Mouse (Mus musculus): ENCODE data around the gene Gng12. TPM values are rescaled to one million over a fixed set of nuclear protein-coding genes. Genes with fewer than 3 reads are reported as not detected.
"Not testable (repeated sequence)": the region's sequence is repeated elsewhere in the genome, so short reads cannot be mapped to it uniquely, and the experiment has no call there.

Gene Gng12
- total and polyA plus RNA-seq, 2 experiments from 2014 or later = 20.1 to 41.0 TPM

- H3K27ac ChIP-seq (ENCODE audit: low read depth) = no peak overlapping the region
- H3K9me3 ChIP-seq (replicated peaks; ENCODE audit: control insufficient read depth, low read length) = no peaks in the 10 kb centered on the region
- no peak overlapping the region for H3K4me3 ChIP-seq (ENCODE audit: low read depth, low read length)
- 21% methylated on average over 2 of the region's 2 CpGs for WGBS
- H3K9ac ChIP-seq (replicated peaks; ENCODE audit: low read depth, low read length) = no peak overlapping the region
- peak; percentile 79 for ATAC-seq (ENCODE audit: insufficient read depth, low read depth)
- H3K27me3 ChIP-seq (ENCODE audit: control insufficient read depth, insufficient read depth, low read length) = no peaks in the 10 kb centered on the region
- peaks cover 7% of the 10 kb centered on the region for H3K36me3 ChIP-seq (replicated peaks; ENCODE audit: control insufficient read depth, insufficient read depth, low read length)
- peaks cover 28% of the 10 kb centered on the region for H3K4me1 ChIP-seq (ENCODE audit: control insufficient read depth, insufficient read depth)
- TF ChIP-seq EP300 (IDR thresholded peaks at IDR 0.05; ENCODE audit: low read depth) = no peak
- TF ChIP-seq CTCF (IDR thresholded peaks at IDR 0.05; ENCODE audit: low read depth) = peak; percentile 82
- DNase-seq (ENCODE audit: low spot score) = peak; percentile 81
- H3K4me2 ChIP-seq (ENCODE audit: low read depth, low read length) = no peak overlapping the region
Measured at GRCm38 (mm10) chr6:66962582-66963043, 66.4 kb downstream of the Gng12 start.

DNA sequence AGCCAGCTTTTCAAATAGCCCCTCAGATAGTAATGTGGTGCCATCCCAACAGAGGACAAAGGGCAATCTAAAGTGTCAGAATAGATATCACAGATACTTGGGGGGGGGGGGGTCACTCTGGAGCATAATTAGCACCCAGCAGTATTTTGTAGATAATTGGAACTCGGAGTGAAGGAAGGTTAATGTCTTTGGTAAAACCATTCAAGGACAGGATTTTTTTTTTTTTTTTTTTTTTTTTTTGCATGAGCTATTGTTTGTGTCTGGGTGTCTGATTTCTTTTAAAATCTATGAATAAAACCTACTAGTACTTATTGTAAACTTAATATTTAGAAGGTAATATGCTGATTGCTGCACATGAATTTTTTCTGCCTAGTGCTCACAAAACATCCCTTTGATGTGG is 66.9 kb downstream of the Gng12 start:
- Histone ChIP-seq H3K36me3 (replicated peaks; ENCODE audit: control insufficient read depth, insufficient read depth, low read length) (peaks cover 7% of the 10 kb centered on the region), H3K27me3 (ENCODE audit: control insufficient read depth, insufficient read depth, low read length) (no peaks in the 10 kb centered on the region), H3K9ac (replicated peaks; ENCODE audit: low read depth, low read length) (no peak overlapping the region), H3K4me3 (ENCODE audit: low read depth, low read length) (no peak overlapping the region), H3K4me1 (ENCODE audit: control insufficient read depth, insufficient read depth) (peaks cover 28% of the 10 kb centered on the region), H3K9me3 (replicated peaks; ENCODE audit: control insufficient read depth, low read length) (no peaks in the 10 kb centered on the region), H3K27ac (ENCODE audit: low read depth) (no peak overlapping the region), H3K4me2 (ENCODE audit: low read depth, low read length) (no peak overlapping the region)
- TF ChIP-seq CTCF (IDR thresholded peaks at IDR 0.05; ENCODE audit: low read depth) (no peak), EP300 (IDR thresholded peaks at IDR 0.05; ENCODE audit: low read depth) (no peak)
- ATAC-seq (ENCODE audit: insufficient read depth, low read depth) (no peak), DNase-seq (ENCODE audit: low spot score) (no peak)
- 61% methylated on average over 1 of the region's 1 CpGs for WGBS

- WGBS = 81% methylated on average over 3 of the region's 3 CpGs
- DNase-seq (ENCODE audit: low spot score); H3K9me3 ChIP-seq (replicated peaks; ENCODE audit: control insufficient read depth, low read length); H3K27ac ChIP-seq (ENCODE audit: low read depth); H3K4me3 ChIP-seq (ENCODE audit: low read depth, low read length); H3K36me3 ChIP-seq (replicated peaks; ENCODE audit: control insufficient read depth, insufficient read depth, low read length); H3K27me3 ChIP-seq (ENCODE audit: control insufficient read depth, insufficient read depth, low read length); ATAC-seq (ENCODE audit: insufficient read depth, low read depth); H3K9ac ChIP-seq (replicated peaks; ENCODE audit: low read depth, low read length); H3K4me2 ChIP-seq (ENCODE audit: low read depth, low read length): not testable (repeated sequence)
- H3K4me1 ChIP-seq (ENCODE audit: control insufficient read depth, insufficient read depth) = peaks cover 28% of the 10 kb centered on the region
Measured at GRCm38 (mm10) chr6:66963651-66964050, 67.5 kb downstream of the Gng12 start.

DNA sequence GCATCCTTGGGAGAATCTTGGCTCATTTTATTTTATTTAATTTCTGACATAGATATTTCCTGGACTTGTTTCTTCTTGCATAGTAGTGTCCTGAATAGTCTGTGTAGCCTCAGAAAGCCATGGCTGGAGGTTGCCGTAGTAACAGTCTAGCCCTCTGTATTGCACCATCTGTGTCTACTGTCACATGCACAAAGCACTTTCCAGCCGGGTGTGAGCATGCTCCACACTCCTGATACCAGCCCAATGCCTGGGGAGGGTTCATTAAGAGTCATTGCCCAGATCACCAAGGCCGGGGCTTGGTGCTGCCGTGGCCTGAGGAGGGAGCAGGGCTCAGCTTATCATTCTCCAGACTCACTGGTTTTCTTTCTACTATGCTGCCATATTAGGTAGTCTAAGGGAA is 68.0 kb downstream of the Gng12 start:
- Histone ChIP-seq H3K27ac (ENCODE audit: low read depth) (no peak overlapping the region), H3K9me3 (replicated peaks; ENCODE audit: control insufficient read depth, low read length) (no peaks in the 10 kb centered on the region), H3K27me3 (ENCODE audit: control insufficient read depth, insufficient read depth, low read length) (no peaks in the 10 kb centered on the region), H3K9ac (replicated peaks; ENCODE audit: low read depth, low read length) (no peak overlapping the region), H3K4me2 (ENCODE audit: low read depth, low read length) (no peak overlapping the region), H3K4me3 (ENCODE audit: low read depth, low read length) (no peak overlapping the region), H3K36me3 (replicated peaks; ENCODE audit: control insufficient read depth, insufficient read depth, low read length) (peaks cover 7% of the 10 kb centered on the region), H3K4me1 (ENCODE audit: control insufficient read depth, insufficient read depth) (peaks cover 28% of the 10 kb centered on the region)
- DNase-seq (ENCODE audit: low spot score) (no peak), ATAC-seq (ENCODE audit: insufficient read depth, low read depth) (no peak)
- TF ChIP-seq EP300 (IDR thresholded peaks at IDR 0.05; ENCODE audit: low read depth) (no peak), CTCF (IDR thresholded peaks at IDR 0.05; ENCODE audit: low read depth) (no peak)
- 39% methylated on average over 4 of the region's 4 CpGs for WGBS

DNA sequence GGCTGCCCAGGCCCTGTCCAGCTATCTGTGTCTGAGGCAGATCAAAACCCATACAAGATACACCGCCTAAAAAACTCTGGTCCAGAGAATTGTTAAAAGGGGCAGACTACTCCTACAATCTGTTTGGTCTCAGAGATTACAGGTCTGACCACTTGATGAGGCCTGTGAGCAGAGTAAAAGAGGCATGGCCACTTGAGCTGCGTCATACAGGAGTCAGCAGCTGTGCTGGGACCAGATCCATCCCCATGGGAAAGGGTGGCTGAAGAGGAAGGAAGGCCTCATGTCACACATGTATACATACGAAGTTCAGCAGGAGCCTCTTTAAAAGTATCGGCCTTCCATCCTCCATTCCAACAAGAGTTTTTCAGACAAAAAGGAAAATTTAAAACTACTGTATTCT is 69.0 kb downstream of the Gng12 start:
- no peak overlapping the region for H3K9ac ChIP-seq (replicated peaks; ENCODE audit: low read depth, low read length)

DNA sequence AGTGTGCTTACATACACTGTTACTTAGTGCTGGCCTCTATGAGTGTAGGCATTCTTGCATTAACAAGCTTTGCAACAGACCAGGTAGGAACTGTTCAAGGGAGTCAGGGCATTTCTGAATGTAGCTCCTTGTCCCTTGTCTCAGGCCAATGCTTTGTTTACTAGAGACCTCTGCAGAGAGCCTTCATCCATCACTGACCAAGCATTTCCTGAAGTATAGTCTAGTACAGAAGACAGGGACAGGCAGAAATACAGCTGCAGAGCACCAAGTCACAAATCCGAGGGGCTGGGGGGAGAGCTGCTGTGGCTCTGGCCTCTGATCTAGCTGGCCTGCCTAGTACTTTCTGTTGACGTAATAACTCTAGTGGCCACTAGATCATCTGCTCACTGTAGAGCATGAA is 71.6 kb downstream of the Gng12 start:
- DNase-seq (ENCODE audit: low spot score) (no peak), ATAC-seq (ENCODE audit: insufficient read depth, low read depth) (peak; percentile 37)
- no peak for TF ChIP-seq CTCF (IDR thresholded peaks at IDR 0.05; ENCODE audit: low read depth)
- TF ChIP-seq EP300 (IDR thresholded peaks at IDR 0.05; ENCODE audit: low read depth) = no peak
- Histone ChIP-seq H3K9ac (replicated peaks; ENCODE audit: low read depth, low read length) (no peak overlapping the region), H3K4me3 (ENCODE audit: low read depth, low read length) (no peak overlapping the region), H3K4me1 (ENCODE audit: control insufficient read depth, insufficient read depth) (peaks cover 32% of the 10 kb centered on the region), H3K4me2 (ENCODE audit: low read depth, low read length) (no peak overlapping the region), H3K27ac (ENCODE audit: low read depth) (no peak overlapping the region), H3K9me3 (replicated peaks; ENCODE audit: control insufficient read depth, low read length) (no peaks in the 10 kb centered on the region), H3K36me3 (replicated peaks; ENCODE audit: control insufficient read depth, insufficient read depth, low read length) (no peaks in the 10 kb centered on the region), H3K27me3 (ENCODE audit: control insufficient read depth, insufficient read depth, low read length) (no peaks in the 10 kb centered on the region)
- WGBS = 27% methylated on average over 2 of the region's 2 CpGs

More for the DNA sequence above, 69.0 kb downstream of the Gng12 start:
- no peak overlapping the region for H3K27ac ChIP-seq (ENCODE audit: low read depth)
- TF ChIP-seq CTCF (IDR thresholded peaks at IDR 0.05; ENCODE audit: low read depth) (no peak), EP300 (IDR thresholded peaks at IDR 0.05; ENCODE audit: low read depth) (no peak)
- no peaks in the 10 kb centered on the region for H3K27me3 ChIP-seq (ENCODE audit: control insufficient read depth, insufficient read depth, low read length)
- ATAC-seq (ENCODE audit: insufficient read depth, low read depth) = no peak
- H3K36me3 ChIP-seq (replicated peaks; ENCODE audit: control insufficient read depth, insufficient read depth, low read length) = peaks cover 7% of the 10 kb centered on the region
- no peaks in the 10 kb centered on the region for H3K9me3 ChIP-seq (replicated peaks; ENCODE audit: control insufficient read depth, low read length)
- DNase-seq (ENCODE audit: low spot score) = no peak
- no peak overlapping the region for H3K4me2 ChIP-seq (ENCODE audit: low read depth, low read length)
- H3K4me3 ChIP-seq (ENCODE audit: low read depth, low read length) = no peak overlapping the region
- peaks cover 28% of the 10 kb centered on the region for H3K4me1 ChIP-seq (ENCODE audit: control insufficient read depth, insufficient read depth)
- 55% methylated on average over 4 of the region's 4 CpGs for WGBS

All from heart, postnatal 0 days (tissue).